Mouse (Mus musculus) cerebellum, adult 2 months (tissue): ENCODE data around the gene Fth1. TPM values are rescaled to one million over a fixed set of nuclear protein-coding genes. Genes with fewer than 3 reads are reported as not detected.
"Not testable (repeated sequence)": the region's sequence is repeated elsewhere in the genome, so short reads cannot be mapped to it uniquely, and the experiment has no call there.

Experiments
- DNase-seq, 2 experiments: peaks; one replicate each; pipeline ENCODE4 v3.0.0; 2021
- H3K27ac ChIP-seq: fragments of 200-500 bp; 2 replicates; pipeline ENCODE4 v1.5.1; 2012; ENCODE audit warnings: low read length, control low read depth, inconsistent platforms; ENCODE audit not compliant: insufficient read depth
- H3K27me3 ChIP-seq: fragments of 200-500 bp; 2 replicates; pipeline ENCODE4 v1.6.1; 2012; ENCODE audit warnings: inconsistent platforms, mild to moderate bottlenecking, low read length, moderate library complexity; ENCODE audit not compliant: control insufficient read depth, insufficient read depth
- H3K4me1 ChIP-seq: fragments of 200-500 bp; 2 replicates; pipeline ENCODE4 v1.6.1; 2011; ENCODE audit warnings: low read length; ENCODE audit not compliant: control insufficient read depth, insufficient read depth
- H3K4me3 ChIP-seq: fragments of 200-500 bp; replicated peaks from 2 replicates; pipeline ENCODE3; 2011; ENCODE audit warnings: mild to moderate bottlenecking, low read depth, low read length, control low read depth; ENCODE audit not compliant: insufficient read depth
- CTCF ChIP-seq: fragments of 200-500 bp; IDR thresholded peaks from 2 replicates; pipeline ENCODE4 v1.5.1; 2011; ENCODE audit warnings: low read depth, mild to moderate bottlenecking, control low read depth, low read length, moderate library complexity, borderline replicate concordance; ENCODE audit not compliant: insufficient read depth
- POLR2A ChIP-seq: fragments of 200-500 bp; IDR thresholded peaks from 2 replicates; pipeline ENCODE4 v1.6.1; 2011; ENCODE audit warnings: low read length, control low read depth, borderline replicate concordance; ENCODE audit not compliant: insufficient read depth
- WGBS: fragments of 180-500 bp; shearing (Covaris S2); methylation state at CpG from one replicate; pipeline ENCODE4 v1.1.7; 2018; 5-methylcytosine and 5-hydroxymethylcytosine counted together
- polyA plus RNA-seq: library from polyadenylated mRNA; depleted of rRNA; stranded (reverse); fragments of >200 nt; gene quantifications from 2 replicates; pipeline ENCODE4 v1.2.3, GENCODE M21; 2012

Fth1 gene
- polyA plus RNA-seq, 1 experiment, result 5,845 TPM

DNA sequence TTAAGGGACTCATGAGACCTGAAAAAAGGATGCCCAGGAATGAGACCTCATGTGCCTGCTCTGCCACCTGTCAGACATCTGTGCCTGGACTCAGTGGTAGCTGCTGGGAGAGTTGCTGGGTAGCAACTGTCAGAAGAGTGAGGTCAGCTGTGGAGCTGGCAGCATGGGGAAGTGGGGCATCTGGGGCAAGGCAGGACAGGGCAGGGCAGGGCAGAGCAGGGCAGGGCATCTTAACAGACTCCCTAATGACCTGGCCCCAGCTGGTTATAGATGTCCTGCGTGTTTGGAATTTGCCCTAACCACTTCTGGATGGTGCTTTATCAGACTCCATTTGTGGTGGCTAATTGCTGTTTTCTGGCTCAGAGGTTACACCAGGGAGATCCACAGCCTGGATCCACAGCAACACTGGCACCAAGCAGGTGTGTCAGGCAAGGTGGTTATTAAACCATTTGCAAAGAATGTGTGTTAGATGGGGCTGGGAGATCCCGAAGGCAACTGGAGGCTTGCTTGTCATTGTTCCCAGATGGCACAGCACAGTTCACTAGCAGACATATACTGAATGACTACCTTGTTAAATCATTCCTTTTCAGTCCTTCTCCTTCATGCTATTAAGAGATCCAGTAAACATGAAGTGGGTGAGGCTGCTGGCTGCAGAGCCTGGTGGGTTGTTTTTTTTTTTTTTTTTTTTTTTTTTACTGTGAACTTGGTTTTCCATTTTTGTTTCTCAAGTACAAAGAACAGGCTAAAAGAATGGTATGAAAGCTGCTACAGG lies 14.1 kb upstream of the Fth1 start:
- Histone ChIP-seq H3K27ac (no peak overlapping the region), H3K4me3 (no peak overlapping the region), H3K4me1 (no peaks in the 10 kb centered on the region; the same call in 1 of the 2 replicates), H3K27me3 (no peaks in the 10 kb centered on the region; the same call in 1 of the 2 replicates)
- WGBS, result 44% methylated on average over 2 of the region's 2 CpGs
- TF ChIP-seq POLR2A (no peak), CTCF (no peak)
- no peak for DNase-seq

GRCm38 (mm10) chr19:9968081-9968787 lies 12.2 kb upstream of the Fth1 start:
- no peak overlapping the region for H3K4me3 ChIP-seq
- no peak for DNase-seq
- no peaks in the 10 kb centered on the region; the same call in 1 of the 2 replicates for H3K27me3 ChIP-seq
- no peaks in the 10 kb centered on the region; the same call in 1 of the 2 replicates for H3K4me1 ChIP-seq
- WGBS, result 86% methylated on average over 10 of the region's 10 CpGs
- TF ChIP-seq POLR2A (no peak), CTCF (no peak)
- H3K27ac ChIP-seq, result no peak overlapping the region

DNA sequence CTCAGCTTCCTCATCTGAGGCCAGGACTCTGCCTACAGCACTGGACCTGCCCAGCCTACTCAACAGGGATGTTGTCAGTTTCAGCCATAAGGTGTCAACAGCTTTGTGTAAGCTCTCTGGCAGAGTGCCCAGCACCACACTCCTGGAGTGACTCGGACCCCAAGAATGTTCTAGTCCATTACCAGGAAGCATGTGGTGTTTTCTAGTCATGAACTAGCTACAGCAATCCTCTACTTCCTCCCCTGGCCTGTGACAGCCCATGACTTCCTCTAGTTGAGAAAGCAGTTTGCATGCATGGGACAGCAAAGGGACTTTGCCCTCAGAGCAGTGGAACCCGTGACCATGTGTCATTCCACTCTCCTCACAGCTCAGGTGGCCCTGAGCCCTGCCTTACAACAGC lies 5.5 kb upstream of the Fth1 start:
- not testable (repeated sequence) for H3K27ac ChIP-seq, DNase-seq, H3K27me3 ChIP-seq, H3K4me1 ChIP-seq, H3K4me3 ChIP-seq
- WGBS, result 49% methylated on average over 2 of the region's 2 CpGs

GRCm38 (mm10) chr19:9977085-9977484 lies 3.3 kb upstream of the Fth1 start:
- no peak overlapping the region for H3K4me3 ChIP-seq
- H3K27ac ChIP-seq, result no peak overlapping the region
- DNase-seq, result no peak
- TF ChIP-seq POLR2A (no peak), CTCF (no peak)
- 87% methylated on average over 10 of the region's 10 CpGs for WGBS
- no peaks in the 10 kb centered on the region for H3K4me1 ChIP-seq
- no peaks in the 10 kb centered on the region for H3K27me3 ChIP-seq

- no peaks in the 10 kb centered on the region for H3K4me1 ChIP-seq
- DNase-seq, result peak; percentile 46 to 60
- TF ChIP-seq CTCF (no peak), POLR2A (no peak)
- H3K27ac ChIP-seq, result peak overlapping the region; percentile 63; the same call in 1 of the 2 replicates
- H3K4me3 ChIP-seq, result no peak overlapping the region
- WGBS, result 43% methylated on average over 5 of the region's 5 CpGs
- no peaks in the 10 kb centered on the region for H3K27me3 ChIP-seq
These were observed 1.9 kb upstream of the Fth1 start for GRCm38 (mm10) chr19:9978431-9978951.

DNA sequence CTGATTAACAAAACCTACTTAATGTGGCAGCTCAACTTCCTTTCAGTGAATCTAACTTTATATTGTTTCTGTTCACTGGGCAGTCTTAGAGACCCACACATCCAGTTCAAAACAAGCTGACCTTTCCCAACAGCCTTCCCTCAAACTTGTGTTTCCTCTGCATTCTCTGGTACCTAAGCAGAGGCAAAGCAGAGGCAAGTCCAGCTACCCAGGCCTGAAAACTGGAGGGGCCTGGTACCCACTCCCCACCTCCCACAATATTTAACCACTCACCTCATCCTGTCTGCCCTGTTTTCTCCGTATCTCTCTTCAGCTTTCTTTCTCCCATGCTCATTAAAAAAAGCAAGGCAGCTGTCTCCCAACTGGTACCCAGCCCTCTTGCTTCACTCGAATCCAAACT lies 1.2 kb upstream of the Fth1 start:
- peak overlapping the region; percentile 63; the same call in 1 of the 2 replicates for H3K27ac ChIP-seq
- DNase-seq, result no peak

DNA sequence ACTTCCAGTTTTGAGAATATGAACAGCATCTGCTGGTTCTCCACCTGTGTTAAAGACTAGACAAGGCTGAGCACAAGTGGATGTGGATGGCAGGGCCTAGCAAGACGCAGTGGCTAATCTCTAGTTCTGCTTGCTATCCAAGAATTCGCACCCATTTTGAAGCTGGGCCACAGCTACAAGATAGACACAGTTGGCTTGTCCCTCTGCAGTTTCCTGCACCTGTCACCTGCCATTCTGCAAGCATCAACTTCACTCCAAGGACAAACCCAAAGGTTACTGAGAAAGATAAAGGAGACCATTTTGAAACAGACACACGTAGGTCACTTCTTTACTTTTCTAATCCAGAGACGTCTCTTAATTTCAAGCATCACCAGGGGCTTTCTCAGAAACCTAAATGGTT lies 1.2 kb downstream of the Fth1 start:
- WGBS, result 58% methylated on average over 4 of the region's 4 CpGs
- H3K27me3 ChIP-seq, result no peaks in the 10 kb centered on the region
- no peak for DNase-seq
- H3K27ac ChIP-seq, result peak overlapping the region; percentile 88; the same call in 1 of the 2 replicates
- TF ChIP-seq CTCF (no peak), POLR2A (no peak)
- H3K4me3 ChIP-seq, result peak overlapping the region; percentile 88
- 0 out of 2 replicates have a peak, but pooled peaks cover 6% of the 10 kb centered on the region for H3K4me1 ChIP-seq

More for the DNA sequence above, 1.2 kb upstream of the Fth1 start:
- Histone ChIP-seq H3K27me3 (no peaks in the 10 kb centered on the region), H3K4me1 (0 out of 2 replicates have a peak, but pooled peaks cover 2% of the 10 kb centered on the region), H3K4me3 (no peak overlapping the region)
- TF ChIP-seq POLR2A (no peak), CTCF (no peak)
- WGBS, result 83% methylated on average over 2 of the region's 2 CpGs
